Mouse (Mus musculus): ENCODE measurements at regions not wholly inside any gene's neighbourhood (a gene's known extent, or its start where the extent isn't known, plus 50 kb on each side); places are given as distances from the start of the nearest gene placed in this dataset.

DNA sequence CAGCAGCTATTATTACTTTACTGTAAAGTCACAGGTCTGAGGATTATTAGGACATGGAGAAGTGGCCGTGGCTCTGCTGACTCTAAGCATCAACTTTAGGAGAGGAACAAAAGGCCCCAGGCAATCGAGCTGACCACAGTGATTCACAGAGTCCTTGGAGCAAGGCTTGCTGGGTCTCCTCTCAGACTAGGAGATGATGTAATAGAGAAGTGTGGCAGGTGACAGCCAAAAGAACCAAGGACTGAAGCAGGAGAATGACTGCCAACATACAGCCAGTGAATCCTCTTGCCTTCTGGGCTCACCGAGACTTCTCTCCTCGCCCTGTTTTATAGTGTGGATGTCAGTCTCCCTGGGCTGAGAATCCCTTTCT, 130.3 kb downstream of the Tfcp2l1 start:
- Histone ChIP-seq H3K4me2 (ENCODE audit: low read depth, low read length) (no peak overlapping the region), H3K4me1 (ENCODE audit: control insufficient read depth, insufficient read depth) (0 out of 2 replicates have a peak, but pooled peaks cover 5% of the 10 kb centered on the region), H3K27me3 (ENCODE audit: control insufficient read depth, insufficient read depth, low read length) (no peaks in the 10 kb centered on the region), H3K36me3 (replicated peaks; ENCODE audit: control insufficient read depth, insufficient read depth, low read length) (no peaks in the 10 kb centered on the region), H3K27ac (ENCODE audit: low read depth) (no peak overlapping the region), H3K9me3 (replicated peaks; ENCODE audit: control insufficient read depth, low read length) (no peaks in the 10 kb centered on the region), H3K9ac (replicated peaks; ENCODE audit: low read depth, low read length) (no peak overlapping the region), H3K4me3 (ENCODE audit: low read depth, low read length) (no peak overlapping the region)
- no peak for TF ChIP-seq CTCF (IDR thresholded peaks at IDR 0.05; ENCODE audit: low read depth)
- no peak for TF ChIP-seq EP300 (IDR thresholded peaks at IDR 0.05; ENCODE audit: low read depth)
- ATAC-seq (ENCODE audit: insufficient read depth, low read depth) (no peak), DNase-seq (ENCODE audit: low spot score) (no peak)
- 65% methylated on average over 4 of the region's 4 CpGs for WGBS

DNA sequence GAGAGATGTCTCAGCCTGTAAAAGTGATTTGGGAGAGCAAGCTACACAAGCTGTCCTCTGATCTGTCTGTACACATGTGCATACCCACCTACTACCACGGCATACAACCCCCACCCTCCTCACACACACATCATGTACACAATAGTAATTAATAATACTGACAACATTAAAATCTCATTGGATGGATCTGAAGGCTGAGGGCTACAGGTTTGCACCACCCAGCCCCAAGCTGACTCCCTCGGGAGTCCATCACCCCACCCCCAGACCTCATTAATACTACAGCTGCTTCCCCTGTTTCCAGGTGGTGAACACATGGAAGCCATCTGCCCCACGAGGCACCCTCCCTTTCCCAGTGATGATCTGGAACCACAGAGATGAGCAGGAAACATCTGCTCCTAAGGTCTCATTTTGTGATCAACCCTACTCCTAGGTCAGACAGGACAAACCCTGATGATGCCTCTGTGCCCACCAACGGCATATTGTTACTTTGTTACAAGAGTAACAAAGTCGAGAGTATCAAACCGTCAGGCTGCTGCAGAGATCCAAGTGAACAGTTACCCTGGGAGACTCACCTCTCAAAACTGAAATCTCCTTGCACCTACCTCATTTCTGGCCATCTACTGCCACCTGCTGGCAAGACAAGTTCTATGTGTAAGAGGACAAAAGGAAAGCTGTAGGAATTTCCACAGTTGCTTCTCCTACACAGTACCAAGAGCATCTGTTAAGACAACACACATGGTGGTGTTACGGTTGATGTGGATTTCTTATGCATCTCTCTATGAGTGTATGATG, 131.6 kb downstream of the Tfcp2l1 start:
- peak; percentile 53 for ATAC-seq (ENCODE audit: insufficient read depth, low read depth)
- 26% methylated on average over 7 of the region's 7 CpGs for WGBS
- no peak overlapping the region for H3K4me2 ChIP-seq (ENCODE audit: low read depth, low read length)

DNA sequence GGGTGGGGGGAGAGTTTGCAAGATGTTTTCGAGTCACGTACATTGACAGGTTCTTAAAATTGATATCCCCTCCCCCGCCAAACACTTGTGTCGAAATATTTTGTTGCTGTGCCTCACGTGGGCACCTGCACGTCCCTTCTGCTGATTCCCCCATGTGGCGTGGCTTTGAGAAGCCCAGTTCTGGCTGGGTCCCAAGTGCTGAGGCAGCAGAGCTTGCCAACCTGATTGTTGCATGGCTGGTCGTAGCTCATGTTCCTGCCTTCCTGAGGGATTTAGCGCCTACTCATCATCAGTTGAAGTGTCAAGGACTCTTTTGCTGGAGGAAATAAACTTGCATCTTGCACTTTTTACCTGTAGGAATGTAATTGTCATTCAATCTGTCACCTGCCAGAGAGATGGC, 137.8 kb downstream of the Tfcp2l1 start:
- H3K4me2 ChIP-seq (ENCODE audit: low read depth, low read length): no peak overlapping the region
- TF ChIP-seq CTCF (IDR thresholded peaks at IDR 0.05; ENCODE audit: low read depth) (no peak), EP300 (IDR thresholded peaks at IDR 0.05; ENCODE audit: low read depth) (no peak)
- WGBS: 33% methylated on average over 9 of the region's 9 CpGs

More for the DNA sequence above, 131.6 kb downstream of the Tfcp2l1 start:
- Histone ChIP-seq H3K27me3 (ENCODE audit: control insufficient read depth, insufficient read depth, low read length) (no peaks in the 10 kb centered on the region), H3K9ac (replicated peaks; ENCODE audit: low read depth, low read length) (no peak overlapping the region), H3K9me3 (replicated peaks; ENCODE audit: control insufficient read depth, low read length) (no peaks in the 10 kb centered on the region), H3K36me3 (replicated peaks; ENCODE audit: control insufficient read depth, insufficient read depth, low read length) (no peaks in the 10 kb centered on the region), H3K4me3 (ENCODE audit: low read depth, low read length) (no peak overlapping the region), H3K27ac (ENCODE audit: low read depth) (no peak overlapping the region), H3K4me1 (ENCODE audit: control insufficient read depth, insufficient read depth) (0 out of 2 replicates have a peak, but pooled peaks cover 5% of the 10 kb centered on the region)
- peak; percentile 79 for DNase-seq (ENCODE audit: low spot score)
- TF ChIP-seq EP300 (IDR thresholded peaks at IDR 0.05; ENCODE audit: low read depth): no peak
- peak; percentile 89 for TF ChIP-seq CTCF (IDR thresholded peaks at IDR 0.05; ENCODE audit: low read depth)

GRCm38 (mm10) chr1:118768831-118769230, 141.1 kb downstream of the Tfcp2l1 start:
- Histone ChIP-seq H3K36me3 (replicated peaks; ENCODE audit: control insufficient read depth, insufficient read depth, low read length) (no peaks in the 10 kb centered on the region), H3K4me2 (ENCODE audit: low read depth, low read length) (no peak overlapping the region), H3K9me3 (replicated peaks; ENCODE audit: control insufficient read depth, low read length) (no peaks in the 10 kb centered on the region), H3K9ac (replicated peaks; ENCODE audit: low read depth, low read length) (no peak overlapping the region), H3K4me1 (ENCODE audit: control insufficient read depth, insufficient read depth) (no peaks in the 10 kb centered on the region), H3K27ac (ENCODE audit: low read depth) (no peak overlapping the region), H3K4me3 (ENCODE audit: low read depth, low read length) (no peak overlapping the region), H3K27me3 (ENCODE audit: control insufficient read depth, insufficient read depth, low read length) (0 out of 2 replicates have a peak, but pooled peaks cover 12% of the 10 kb centered on the region)
- TF ChIP-seq EP300 (IDR thresholded peaks at IDR 0.05; ENCODE audit: low read depth): no peak
- peak; percentile 69 for TF ChIP-seq CTCF (IDR thresholded peaks at IDR 0.05; ENCODE audit: low read depth)
- peak; percentile 58 for DNase-seq (ENCODE audit: low spot score)
- WGBS: 19% methylated on average over 4 of the region's 4 CpGs
- no peak for ATAC-seq (ENCODE audit: insufficient read depth, low read depth)

More for the DNA sequence above, 137.8 kb downstream of the Tfcp2l1 start:
- Histone ChIP-seq H3K27ac (ENCODE audit: low read depth) (no peak overlapping the region), H3K4me3 (ENCODE audit: low read depth, low read length) (no peak overlapping the region), H3K4me1 (ENCODE audit: control insufficient read depth, insufficient read depth) (no peaks in the 10 kb centered on the region), H3K9me3 (replicated peaks; ENCODE audit: control insufficient read depth, low read length) (no peaks in the 10 kb centered on the region), H3K36me3 (replicated peaks; ENCODE audit: control insufficient read depth, insufficient read depth, low read length) (no peaks in the 10 kb centered on the region), H3K27me3 (ENCODE audit: control insufficient read depth, insufficient read depth, low read length) (0 out of 2 replicates have a peak, but pooled peaks cover 6% of the 10 kb centered on the region), H3K9ac (replicated peaks; ENCODE audit: low read depth, low read length) (no peak overlapping the region)
- 0 out of 2 replicates have a peak, but pooled peaks have one; percentile 62 for ATAC-seq (ENCODE audit: insufficient read depth, low read depth)
- DNase-seq (ENCODE audit: low spot score): peak; percentile 13

GRCm38 (mm10) chr1:118772261-118772660, 144.5 kb downstream of the Tfcp2l1 start:
- 14% methylated on average over 9 of the region's 9 CpGs for WGBS
- no peak overlapping the region for H3K4me2 ChIP-seq (ENCODE audit: low read depth, low read length)
- peaks cover 12% of the 10 kb centered on the region; the same call in 1 of the 2 replicates for H3K27me3 ChIP-seq (ENCODE audit: control insufficient read depth, insufficient read depth, low read length)
- H3K4me1 ChIP-seq (ENCODE audit: control insufficient read depth, insufficient read depth): no peaks in the 10 kb centered on the region
- H3K4me3 ChIP-seq (ENCODE audit: low read depth, low read length): no peak overlapping the region
- ATAC-seq (ENCODE audit: insufficient read depth, low read depth): peak; percentile 68
- H3K27ac ChIP-seq (ENCODE audit: low read depth): no peak overlapping the region
- no peaks in the 10 kb centered on the region for H3K9me3 ChIP-seq (replicated peaks; ENCODE audit: control insufficient read depth, low read length)
- DNase-seq (ENCODE audit: low spot score): peak; percentile 21
- TF ChIP-seq CTCF (IDR thresholded peaks at IDR 0.05; ENCODE audit: low read depth): peak; percentile 70
- no peak for TF ChIP-seq EP300 (IDR thresholded peaks at IDR 0.05; ENCODE audit: low read depth)
- no peaks in the 10 kb centered on the region for H3K36me3 ChIP-seq (replicated peaks; ENCODE audit: control insufficient read depth, insufficient read depth, low read length)
- H3K9ac ChIP-seq (replicated peaks; ENCODE audit: low read depth, low read length): no peak overlapping the region
